Mouse (Mus musculus) ES-Bruce4 (cell line): ENCODE measurements around the gene Mrps35.

Experiments used
- CTCF ChIP-seq: IDR thresholded peaks from one replicate; pipeline ENCODE4 v1.8.1; 2011; ENCODE audit warnings: low read depth, low read length
- EP300 ChIP-seq: IDR thresholded peaks from 2 replicates; pipeline ENCODE4 v1.6.1; 2011; ENCODE audit warnings: low read depth, low read length; ENCODE audit not compliant: insufficient read depth

- TF ChIP-seq EP300 = no peak
- TF ChIP-seq CTCF = no peak
These were observed 46.0 kb downstream of the Mrps35 start for GRCm38 (mm10) chr6:147088517-147088916.
